Comparison of ENCODE assay signal across 8 mouse cellular contexts in the genomic region with DNA sequence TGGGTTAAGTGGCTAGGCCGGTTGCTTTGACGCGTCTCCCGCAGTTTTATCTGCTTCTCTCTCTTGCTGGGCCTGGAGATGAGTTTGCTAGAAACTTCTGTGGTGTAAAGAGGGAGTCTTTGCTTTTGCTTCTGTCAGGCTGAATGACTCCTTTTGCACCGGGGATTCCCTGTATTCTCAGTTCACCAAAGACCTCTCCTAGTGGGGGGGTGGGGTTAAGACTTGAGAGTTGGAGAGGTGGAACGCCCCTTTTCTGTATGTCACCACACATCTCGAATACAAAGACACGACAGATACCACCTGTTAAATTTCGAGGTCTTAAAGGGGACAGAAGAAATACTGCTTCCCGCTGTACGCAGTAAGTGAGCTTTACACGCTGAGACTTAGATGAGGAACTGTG. TPM values are rescaled to one million over a fixed set of nuclear protein-coding genes. Genes with fewer than 3 reads are reported as not detected.
DNase-seq lines count a peak whose midpoint lies in the region; ATAC-seq and TF ChIP-seq lines count a peak whose summit lies in the region.

A gene (minus strand): TSS at position 190 of the 400 bp plus-strand sequence.

- H3K4me1 ChIP-seq in kidney, postnatal 0 days (replicated peaks; ENCODE audit: insufficient read depth, low read length) = peaks cover 13% of the 10 kb centered on the region; the same call in 1 of the 2 replicates
- H3K4me1 ChIP-seq in MEL (ENCODE audit: control insufficient read depth in 1 of 2, insufficient read depth in 2 of 2, low read length in 2 of 2) = peaks cover 0 to 19% of the 10 kb centered on the region in 2 experiments; a peak in 3 of 4 replicates
- peaks cover 23% of the 10 kb centered on the region for H3K4me1 ChIP-seq in limb, embryonic 13.5 days
- peaks cover 34% of the 10 kb centered on the region for H3K4me1 ChIP-seq in neural tube, embryonic 15.5 days

- intact Hi-C loops in heart, postnatal 25 days (cut with DNase I) = no loop called here

- TF ChIP-seq CTCF in kidney, postnatal 0 days (IDR thresholded peaks at IDR 0.05; ENCODE audit: low read depth) = no peak
- TF ChIP-seq CTCF in MEL (IDR thresholded peaks at IDR 0.05 in 2 of 3, conservative IDR thresholded peaks at IDR 0.05 in 1 of 3; ENCODE audit: control insufficient read depth in 1 of 3, insufficient read depth in 1 of 3, low read depth in 2 of 3, low read length in 3 of 3, poor library complexity in 1 of 3, severe bottlenecking in 1 of 3) = no peak

- H3K27ac ChIP-seq in kidney, postnatal 0 days = peak within 1 kb of the TSS; percentile 87
- H3K27ac ChIP-seq in MEL (ENCODE audit: control insufficient read depth, low read depth, low read length) = peak within 1 kb of the TSS; percentile 72
- H3K27ac ChIP-seq in limb, embryonic 13.5 days = peak within 1 kb of the TSS; percentile 84
- H3K27ac ChIP-seq in neural tube, embryonic 15.5 days (replicated peaks) = peak within 1 kb of the TSS; percentile 93

- H3K9ac ChIP-seq in kidney, postnatal 0 days (ENCODE audit: low read depth, low read length) = peak within 1 kb of the TSS; percentile 85
- H3K9ac ChIP-seq in MEL (ENCODE audit: control insufficient read depth, low read depth, low read length, poor library complexity, severe bottlenecking) = peak within 1 kb of the TSS; percentile 89
- peak within 1 kb of the TSS; percentile 90 for H3K9ac ChIP-seq in limb, embryonic 13.5 days
- H3K9ac ChIP-seq in neural tube, embryonic 15.5 days (replicated peaks) = peak within 1 kb of the TSS; percentile 93

- H3K27me3 ChIP-seq in kidney, postnatal 0 days (ENCODE audit: insufficient read depth, low read length) = no peaks in the 10 kb centered on the region
- H3K27me3 ChIP-seq in MEL (ENCODE audit: control insufficient read depth in 1 of 2, insufficient read depth in 2 of 2, low read length in 2 of 2) = no peaks in the 10 kb centered on the region
- no peaks in the 10 kb centered on the region for H3K27me3 ChIP-seq in limb, embryonic 13.5 days
- H3K27me3 ChIP-seq in neural tube, embryonic 15.5 days (replicated peaks) = no peaks in the 10 kb centered on the region

- no peak for TF ChIP-seq POLR2A in MEL (IDR thresholded peaks at IDR 0.05; ENCODE audit: control insufficient read depth in 1 of 2, insufficient read depth in 1 of 2, low read depth in 1 of 2, low read length in 2 of 2, poor library complexity in 1 of 2)

- H3K4me3 ChIP-seq in kidney, postnatal 0 days (replicated peaks; ENCODE audit: low read depth, low read length) = peak within 1 kb of the TSS; percentile 91
- H3K4me3 ChIP-seq in MEL (ENCODE audit: control insufficient read depth in 1 of 2, insufficient read depth in 1 of 2, low read depth in 2 of 2, low read length in 2 of 2) = peak within 1 kb of the TSS; percentile 79 to 84
- H3K4me3 ChIP-seq in limb, embryonic 13.5 days = peak within 1 kb of the TSS; percentile 87
- H3K4me3 ChIP-seq in neural tube, embryonic 15.5 days (replicated peaks) = peak within 1 kb of the TSS; percentile 96

- no peaks in the 10 kb centered on the region for H3K9me3 ChIP-seq in kidney, postnatal 0 days (replicated peaks; ENCODE audit: low read length)
- H3K9me3 ChIP-seq in MEL (replicated peaks; ENCODE audit: insufficient read depth, low read length) = no peaks in the 10 kb centered on the region
- no peaks in the 10 kb centered on the region for H3K9me3 ChIP-seq in limb, embryonic 13.5 days
- H3K9me3 ChIP-seq in neural tube, embryonic 15.5 days (replicated peaks) = no peaks in the 10 kb centered on the region

- DNase-seq in kidney, postnatal 0 days (ENCODE audit: low spot score) = peak; percentile 69
- DNase-seq in kidney, adult 18-20 months = no peak
- peak; percentile 87 for DNase-seq in MEL (ENCODE audit: low read depth, low spot score)
- no peak for DNase-seq in heart, postnatal 25 days (ENCODE audit: low spot score)
- no peak for DNase-seq in cerebellum, postnatal 25 days

- no peaks in the 10 kb centered on the region for H3K36me3 ChIP-seq in kidney, postnatal 0 days (ENCODE audit: insufficient read depth, low read length)
- peaks cover 0 to 9% of the 10 kb centered on the region in 2 experiments; a peak in 2 of 4 replicates for H3K36me3 ChIP-seq in MEL (ENCODE audit: control insufficient read depth in 1 of 2, insufficient read depth in 2 of 2, low read length in 2 of 2)
- no peaks in the 10 kb centered on the region for H3K36me3 ChIP-seq in limb, embryonic 13.5 days
- no peaks in the 10 kb centered on the region for H3K36me3 ChIP-seq in neural tube, embryonic 15.5 days

- H3K4me2 ChIP-seq in kidney, postnatal 0 days (ENCODE audit: low read length) = peak within 1 kb of the TSS; percentile 94
- peak within 1 kb of the TSS; percentile 72 for H3K4me2 ChIP-seq in limb, embryonic 13.5 days (replicated peaks)
- peak within 1 kb of the TSS; percentile 76 for H3K4me2 ChIP-seq in neural tube, embryonic 15.5 days

- no peak for TF ChIP-seq RAD21 in MEL (IDR thresholded peaks at IDR 0.05; ENCODE audit: low read depth, low read length)

- ATAC-seq in kidney, postnatal 0 days (replicated peaks; ENCODE audit: low FRiP score, low read depth) = no peak
- peak; percentile 54 for ATAC-seq in erythroblast, adult 5-6 weeks (replicated peaks; ENCODE audit: low FRiP score, poor library complexity, severe bottlenecking)
- ATAC-seq in limb, embryonic 13.5 days (ENCODE audit: low FRiP score, low read depth) = no peak; the same call in none of the 2 replicates
- ATAC-seq in neural tube, embryonic 15.5 days (ENCODE audit: low FRiP score) = peak; percentile 2; the same call in 1 of the 2 replicates

- TF ChIP-seq EP300 in MEL (IDR thresholded peaks at IDR 0.05; ENCODE audit: low read depth in 1 of 2, low read length in 2 of 2) = no peak

- H3K79me2 ChIP-seq in MEL (ENCODE audit: control insufficient read depth, insufficient read depth, low read length, poor library complexity) = peaks cover 33% of the 10 kb centered on the region

- under 1% methylated on average over 12 of the region's 12 CpGs for WGBS in kidney, postnatal 0 days
- WGBS in limb, embryonic 13.5 days = 11% methylated on average over 12 of the region's 12 CpGs
- WGBS in neural tube, embryonic 15.5 days = 8% methylated on average over 12 of the region's 12 CpGs

TF ChIP-seq in MEL, 35 proteins besides CTCF, POLR2A, EP300 and RAD21:
- TF ChIP-seq E2F4 (IDR thresholded peaks at IDR 0.05; ENCODE audit: borderline replicate concordance, low read depth, low read length) = 0 out of 2 replicates have a peak, but pooled peaks have one; percentile 17
- no peak for TF ChIP-seq MYC (IDR thresholded peaks at IDR 0.05; ENCODE audit: low read depth, low read length)

RNA-seq across cellular contexts. Expression of the gene that starts here (rescaled TPM):
- polyA plus RNA-seq in kidney, postnatal 0 days (2015; fragmentation: Nextera tagmentation; extraction: Ambion mirVana) = 29.6 and 32.7 TPM in 2 replicates
- total RNA-seq in MEL (2012; rRNA removed) = 12.0 and 12.3 TPM in 2 replicates
- 10 to 100 TPM in 1 of 2 experiments, not detected in 1; 37.9 TPM for polyA plus RNA-seq in MEL (2012; ENCODE audit: insufficient read depth in 1 of 2, insufficient read length in 2 of 2, low read depth in 1 of 2, low replicate concordance in 2 of 2, missing spikeins in 1 of 2)
- total RNA-seq in erythroblast, adult 5-6 weeks (2015; ENCODE audit: low replicate concordance) = 2.5 and 5.2 TPM in 2 replicates
- 0.43 and 3.9 TPM in 2 replicates for total RNA-seq in erythroblast, adult 5-6 weeks (2017; ENCODE audit: low replicate concordance)
- 10 to 100 TPM; 83.5 to 86.1 TPM for total RNA-seq in heart, postnatal 25 days (2021)
- 33.1 and 36.7 TPM in 2 replicates for polyA plus RNA-seq in limb, embryonic 13.5 days (2015; fragmentation: Nextera tagmentation; extraction: Ambion mirVana)
- 123 and 145 TPM in 2 replicates for polyA plus RNA-seq in neural tube, embryonic 15.5 days (2015; fragmentation: Nextera tagmentation; extraction: Ambion mirVana)

Comparison
In these comparisons a context has a peak if more than half of its experiments do, and no peak if none do; other contexts are left out.
1. DNase-seq: peak in kidney, postnatal 0 days (single experiment) and MEL (single experiment); none in kidney, adult 18-20 months (single experiment), heart, postnatal 25 days (single experiment) and cerebellum, postnatal 25 days (0 of 2).
2. ATAC-seq: peak in erythroblast, adult 5-6 weeks (single experiment) and neural tube, embryonic 15.5 days (single experiment); none in kidney, postnatal 0 days (single experiment) and limb, embryonic 13.5 days (single experiment).
3. Peak in every context shown above with its lines, with median percentiles within 50 percentile points of each other: H3K27ac ChIP-seq, H3K4me2 ChIP-seq, H3K4me3 ChIP-seq and H3K9ac ChIP-seq.